Mouse (Mus musculus) adrenal gland, postnatal 4 days (tissue): ENCODE measurements around the gene Adgrl3. TPM values are rescaled to one million over a fixed set of nuclear protein-coding genes. Genes with fewer than 3 reads are reported as not detected.

Experiments
- DNase-seq, 2 experiments: peaks; one replicate each; pipeline ENCODE4 v3.0.0; 2021 to 2022; ENCODE audit warnings: low spot score in 2 of 2, mixed read lengths in 2 of 2
- total RNA-seq, 2 experiments: library from RNA; stranded (reverse); gene quantifications; 2 replicates each; pipeline ENCODE4 v1.2.3; 2021

Adgrl3 gene
- total RNA-seq, 2 experiments from 2014 or later: 28.0 to 28.4 TPM

GRCm38 (mm10) chr5:81645557-81645956, 625.6 kb downstream of the Adgrl3 start:
- no peak for DNase-seq

- DNase-seq: no peak
Observed at GRCm38 (mm10) chr5:81653941-81654340, 634.0 kb downstream of the Adgrl3 start.

- DNase-seq: no peak
Observed at GRCm38 (mm10) chr5:81661611-81662390, 641.9 kb downstream of the Adgrl3 start.

GRCm38 (mm10) chr5:81671025-81671424, 651.1 kb downstream of the Adgrl3 start:
- DNase-seq: no peak

GRCm38 (mm10) chr5:81674275-81674974, 654.5 kb downstream of the Adgrl3 start:
- DNase-seq: no peak

GRCm38 (mm10) chr5:81674975-81675371, 655.0 kb downstream of the Adgrl3 start:
- no peak for DNase-seq

- no peak for DNase-seq
Observed at GRCm38 (mm10) chr5:81676896-81677295, 657.0 kb downstream of the Adgrl3 start.

- DNase-seq: no peak
Observed at GRCm38 (mm10) chr5:81686206-81686605, 666.3 kb downstream of the Adgrl3 start.

- DNase-seq: no peak
Observed at GRCm38 (mm10) chr5:81686845-81687244, 666.9 kb downstream of the Adgrl3 start.

- DNase-seq: no peak
Observed at GRCm38 (mm10) chr5:81729620-81730019, 709.7 kb downstream of the Adgrl3 start.

GRCm38 (mm10) chr5:81736008-81736407, 716.1 kb downstream of the Adgrl3 start:
- no peak for DNase-seq

GRCm38 (mm10) chr5:81738286-81739032, 718.5 kb downstream of the Adgrl3 start:
- no peak for DNase-seq

- no peak for DNase-seq
Observed at GRCm38 (mm10) chr5:81752426-81752825, 732.5 kb downstream of the Adgrl3 start.

GRCm38 (mm10) chr5:81755711-81756110, 735.8 kb downstream of the Adgrl3 start:
- no peak for DNase-seq

GRCm38 (mm10) chr5:81757093-81757725, 737.3 kb downstream of the Adgrl3 start:
- no peak for DNase-seq

- DNase-seq: no peak
Observed at GRCm38 (mm10) chr5:81776234-81776633, 756.3 kb downstream of the Adgrl3 start.

- DNase-seq: no peak
Observed at GRCm38 (mm10) chr5:81776746-81777145, 756.8 kb downstream of the Adgrl3 start.

- DNase-seq: no peak
Observed at GRCm38 (mm10) chr5:81784770-81785169, 764.8 kb downstream of the Adgrl3 start.

- DNase-seq: no peak
Observed at GRCm38 (mm10) chr5:81790710-81791109, 770.8 kb downstream of the Adgrl3 start.

GRCm38 (mm10) chr5:81794125-81794524, 774.2 kb downstream of the Adgrl3 start:
- no peak for DNase-seq

GRCm38 (mm10) chr5:81794601-81795000, 774.7 kb downstream of the Adgrl3 start:
- no peak for DNase-seq
